Mouse (Mus musculus) spleen, postnatal 36 days (tissue): ENCODE measurements around the gene Spdye4b.
"Not testable (repeated sequence)": the region's sequence is repeated elsewhere in the genome, so short reads cannot be mapped to it uniquely, and the experiment has no call there.

ENCODE experiments used
- DNase-seq, 2 experiments: peaks; one replicate each; pipeline ENCODE4 v3.0.0; 2022; ENCODE audit warnings: low spot score in 2 of 2, mixed read lengths in 1 of 2

Spdye4b gene

DNA sequence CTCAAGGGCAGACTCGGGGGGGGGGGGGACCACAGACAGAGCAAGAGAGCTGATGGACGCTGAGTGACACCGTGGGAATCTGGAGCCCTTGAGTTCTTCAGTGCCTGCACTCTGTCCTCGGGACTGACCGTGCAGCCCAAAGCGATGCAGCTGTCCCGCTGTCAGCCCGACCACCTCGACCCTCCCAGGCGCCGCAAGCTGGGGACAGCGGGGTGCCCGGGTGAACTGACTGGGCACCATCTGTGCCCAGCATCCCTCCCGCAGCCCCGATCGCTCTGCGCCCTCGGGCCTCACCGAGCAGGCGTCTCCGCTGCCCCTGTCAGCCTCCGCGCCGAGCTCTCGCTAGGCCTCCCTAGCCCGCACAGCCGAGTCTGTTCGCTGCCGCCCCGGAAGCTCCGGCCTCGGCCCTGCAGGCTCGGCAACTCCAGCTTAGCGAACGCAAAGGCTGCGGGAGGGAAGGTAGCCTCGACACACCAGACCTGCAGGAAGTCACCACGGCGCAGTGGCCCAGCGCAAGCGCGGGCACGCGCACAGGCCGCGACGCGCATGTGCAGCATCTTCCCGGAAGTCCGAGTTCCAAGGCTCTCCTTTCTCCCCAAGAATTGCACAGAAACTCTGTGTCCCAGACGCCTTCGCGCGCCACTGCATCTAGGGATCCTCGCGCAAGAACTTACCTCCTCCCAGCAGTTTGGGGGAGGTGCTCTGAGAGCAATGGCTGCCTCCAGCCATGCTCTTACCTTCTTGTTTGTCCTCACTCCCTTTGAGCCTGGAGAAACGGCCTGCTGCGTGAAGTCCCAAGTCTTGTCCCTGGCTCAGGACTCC is at the start of gene Spdye4b, which contains the start of gene Rbak:
TSS of gene Spdye4b (plus strand) at position 763 of the 822 bp plus-strand sequence.
TSS of gene Rbak (minus strand) at position 521 of the 822 bp plus-strand sequence.
- peak; percentile 85 to 86 for DNase-seq

DNA sequence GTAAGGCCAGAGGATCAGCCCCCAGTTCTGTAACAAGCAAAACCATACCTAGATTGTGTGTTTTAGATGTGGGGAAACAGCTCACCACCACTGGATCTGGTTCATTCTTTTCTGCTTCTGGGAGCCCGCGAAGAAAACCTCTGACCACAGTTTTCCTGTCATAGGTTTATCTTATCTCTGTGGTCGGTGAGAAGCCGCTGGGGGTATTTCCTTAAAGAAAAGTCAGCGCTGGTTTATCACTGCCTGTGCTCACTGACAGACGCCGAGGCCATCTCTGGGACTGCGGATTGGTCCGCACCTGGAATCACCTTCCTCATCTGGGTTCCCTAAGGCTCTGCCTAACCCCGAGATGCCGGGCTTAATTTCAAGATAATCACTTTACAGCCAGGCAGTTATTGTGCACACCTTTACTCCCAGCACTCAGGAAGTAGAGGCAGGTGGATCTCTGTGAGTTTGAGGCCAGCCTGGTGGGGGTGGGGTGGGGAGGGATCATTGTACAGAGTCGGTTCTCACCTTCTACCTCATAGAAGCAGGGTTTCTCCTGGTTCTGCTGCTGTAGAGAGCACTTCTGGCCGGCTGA is 47.8 kb upstream of the Spdye4b start:
- peak; percentile 15 to 22 for DNase-seq

DNA sequence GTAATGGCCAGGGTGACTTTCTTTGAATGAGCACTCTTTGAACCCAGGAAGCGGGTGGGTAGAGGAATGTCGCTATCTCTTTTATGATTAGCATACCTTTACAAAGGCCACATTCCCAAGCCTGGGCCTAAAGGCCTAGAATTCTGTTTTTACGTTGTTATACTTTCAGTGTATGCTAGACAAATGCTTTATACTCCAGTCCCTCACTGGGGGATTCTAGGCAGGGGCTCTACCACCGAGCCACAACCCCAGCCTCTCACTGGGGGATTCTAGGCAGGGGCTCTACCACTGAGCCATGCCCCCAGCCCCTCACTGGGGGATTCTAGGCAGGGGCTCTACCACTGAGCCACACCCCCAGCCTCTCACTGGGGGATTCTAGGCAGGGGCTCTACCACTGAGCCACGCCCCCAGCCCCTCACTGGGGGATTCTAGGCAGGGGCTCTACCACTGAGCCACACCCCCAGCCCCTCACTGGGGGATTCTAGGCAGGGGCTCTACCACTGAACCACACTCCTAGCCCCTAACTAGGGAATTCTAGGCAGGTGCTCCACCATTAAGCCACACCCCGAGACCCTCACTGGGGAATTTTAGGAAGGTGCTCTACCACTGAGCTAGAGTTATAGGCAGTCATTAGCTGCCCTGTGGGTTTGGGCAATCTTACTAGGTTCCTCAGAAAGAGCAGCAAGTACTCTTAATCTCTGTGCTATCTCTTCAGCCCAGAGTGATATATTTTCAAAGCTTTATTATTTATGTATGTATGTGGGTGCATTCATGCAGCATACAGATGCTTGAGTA is 46.4 kb upstream of the Spdye4b start:
- not testable (repeated sequence) for DNase-seq

DNA sequence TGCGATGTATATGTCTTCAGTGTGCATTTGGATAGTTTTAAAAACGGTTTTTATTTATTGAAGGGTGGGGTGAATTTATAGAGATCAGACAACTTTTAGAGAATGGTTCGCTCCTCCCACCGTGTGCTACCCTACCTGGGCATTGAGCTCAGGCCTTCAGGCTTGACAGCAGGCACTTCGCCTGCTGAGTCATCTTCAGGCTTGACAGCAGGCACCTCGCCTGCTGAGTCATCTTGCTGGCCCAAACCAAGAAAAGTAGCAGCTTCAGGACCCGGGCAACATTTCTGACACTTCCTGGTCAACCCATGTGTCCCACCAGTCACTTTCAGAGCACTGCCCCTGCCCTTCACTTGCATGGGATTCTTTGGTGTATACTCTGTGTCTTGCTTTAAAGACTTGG is 45.8 kb upstream of the Spdye4b start:
- DNase-seq = no peak

DNA sequence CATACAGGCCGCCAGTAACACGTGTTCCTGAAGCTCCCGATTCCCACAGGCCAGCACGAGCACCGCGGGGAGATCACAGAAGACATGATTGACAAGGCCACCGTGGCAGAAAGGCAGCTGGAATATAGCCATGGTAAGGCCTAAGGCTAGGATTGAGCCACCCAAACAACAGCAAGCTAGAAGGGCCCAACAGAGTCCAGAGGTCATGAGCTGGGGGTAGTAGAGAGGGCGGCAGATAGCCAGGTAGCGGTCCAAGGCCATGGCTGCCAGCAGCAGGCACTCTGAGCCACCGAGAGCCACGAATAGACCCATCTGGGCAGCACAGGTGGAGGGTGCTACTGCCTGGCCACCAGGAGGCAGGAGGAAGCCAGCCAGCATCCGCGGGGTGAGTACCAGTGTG is 43.2 kb upstream of the Spdye4b start:
- no peak for DNase-seq

DNA sequence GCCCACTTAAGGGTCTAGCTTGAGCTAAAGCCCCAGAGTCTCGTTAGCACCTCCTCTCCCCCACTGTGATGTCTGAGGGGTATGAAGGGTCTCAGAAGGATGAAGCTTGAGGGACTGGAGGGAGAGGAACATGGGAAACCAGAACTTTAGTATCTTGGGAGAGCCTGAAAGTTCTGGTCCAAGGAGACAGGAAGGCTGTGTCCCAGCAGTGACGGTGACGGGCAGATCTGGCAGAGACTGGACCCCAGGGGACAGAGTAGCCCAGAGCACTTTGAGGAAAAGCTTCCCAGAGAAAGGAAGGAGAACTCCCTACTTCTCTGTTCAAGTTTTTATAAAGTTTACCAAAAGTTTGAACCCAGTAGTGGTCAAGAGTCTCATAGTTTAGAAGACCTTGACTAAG is 33.3 kb upstream of the Spdye4b start, which contains the start of gene Olfr718-ps1:
TSS of gene Olfr718-ps1 (minus strand) at position 101 of the 400 bp plus-strand sequence.
- DNase-seq = no peak

DNA sequence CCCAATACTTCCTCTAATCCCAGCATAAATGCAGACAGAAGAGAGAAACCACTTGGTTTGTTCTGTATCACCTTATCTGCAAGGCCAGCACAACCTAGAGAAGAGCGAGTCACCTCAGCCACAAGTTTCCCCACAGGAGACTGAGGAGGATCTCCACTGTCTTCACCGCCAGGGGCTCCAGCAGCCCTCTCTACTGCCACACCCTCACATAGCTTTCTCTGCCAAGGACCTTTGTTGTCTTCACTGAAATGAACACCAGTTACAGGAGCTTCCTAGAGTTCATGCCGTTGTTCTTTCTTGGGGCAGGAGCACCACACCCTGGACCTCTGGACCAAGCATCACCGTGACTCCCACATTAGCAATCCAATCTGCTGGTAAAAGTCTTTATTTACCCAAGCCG is 32.2 kb upstream of the Spdye4b start:
- DNase-seq = no peak

DNA sequence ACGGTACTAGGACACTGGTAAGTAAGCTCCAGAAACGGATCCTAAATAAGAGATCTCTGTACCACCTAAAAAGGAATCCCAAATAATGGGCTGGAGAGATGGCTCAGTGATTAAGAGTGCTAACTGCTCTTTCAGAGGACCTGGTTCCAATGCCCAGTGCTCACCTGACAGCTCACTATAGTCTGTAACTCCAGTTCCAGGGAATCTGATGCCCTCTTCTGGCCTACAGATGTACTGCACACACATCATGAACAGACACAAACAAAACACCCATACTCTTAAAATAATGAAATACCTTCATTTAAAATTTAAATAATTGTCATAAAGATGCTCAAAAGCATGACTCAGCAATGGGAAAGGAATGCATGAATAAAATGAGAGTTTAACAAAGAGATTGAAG is 31.3 kb upstream of the Spdye4b start:
- DNase-seq = no peak

DNA sequence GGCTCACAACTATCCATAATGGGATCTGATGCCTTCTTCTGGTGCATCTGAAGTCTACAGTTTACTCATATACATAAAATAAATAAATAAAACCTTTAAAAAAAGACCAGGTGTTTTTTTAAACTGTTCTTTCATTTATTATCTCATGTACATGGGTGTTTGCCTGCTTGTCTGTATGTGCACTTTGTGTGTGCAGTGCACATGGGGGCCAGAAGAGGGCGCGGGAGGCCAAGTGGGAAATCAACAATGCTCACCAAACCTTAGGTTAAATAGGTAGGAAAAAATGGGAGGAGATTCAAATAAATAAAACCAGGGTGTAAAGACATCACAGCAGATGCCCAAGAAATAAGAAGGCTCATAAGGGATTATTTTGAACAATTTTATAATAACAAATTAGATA is 30.8 kb upstream of the Spdye4b start:
- DNase-seq = no peak

DNA sequence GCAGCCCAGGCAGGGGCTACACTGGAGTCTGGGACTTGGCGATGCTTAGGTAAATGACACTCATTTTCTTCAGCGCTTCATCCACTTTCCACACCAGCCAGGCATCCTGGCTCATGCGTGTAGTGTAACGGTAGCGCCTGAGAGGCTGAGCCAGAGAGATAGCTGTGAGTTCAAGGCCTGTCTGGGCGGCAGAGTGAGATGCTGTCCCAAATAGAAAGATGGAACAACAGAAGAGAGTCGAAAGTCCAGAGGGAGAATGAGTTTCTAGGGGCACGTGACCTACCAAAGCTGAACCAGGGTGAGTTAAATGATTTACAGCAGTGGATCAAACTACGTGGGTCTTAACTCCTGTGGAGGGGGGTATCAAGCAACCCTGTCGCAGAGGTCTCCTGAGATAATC is 27.1 kb upstream of the Spdye4b start:
- no peak for DNase-seq

DNA sequence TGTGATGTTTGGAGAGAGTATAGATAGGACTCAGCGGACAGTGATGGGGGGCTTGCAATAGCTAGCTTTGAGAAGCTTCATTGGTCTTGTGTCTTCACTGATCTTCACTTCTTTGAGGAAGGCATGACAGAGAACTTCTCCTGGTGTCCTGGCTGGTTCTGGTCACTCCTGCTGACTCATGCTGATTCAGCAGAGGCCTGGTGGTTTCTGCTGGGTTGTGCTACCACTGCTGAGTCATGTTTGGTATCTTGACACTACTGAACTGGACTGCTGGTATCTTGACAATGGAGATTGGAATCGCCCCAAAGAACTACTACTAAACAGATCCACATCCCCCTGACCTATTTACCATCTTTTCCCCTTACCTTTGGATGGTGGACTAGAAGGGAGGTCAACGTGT is 25.3 kb upstream of the Spdye4b start:
- no peak for DNase-seq

DNA sequence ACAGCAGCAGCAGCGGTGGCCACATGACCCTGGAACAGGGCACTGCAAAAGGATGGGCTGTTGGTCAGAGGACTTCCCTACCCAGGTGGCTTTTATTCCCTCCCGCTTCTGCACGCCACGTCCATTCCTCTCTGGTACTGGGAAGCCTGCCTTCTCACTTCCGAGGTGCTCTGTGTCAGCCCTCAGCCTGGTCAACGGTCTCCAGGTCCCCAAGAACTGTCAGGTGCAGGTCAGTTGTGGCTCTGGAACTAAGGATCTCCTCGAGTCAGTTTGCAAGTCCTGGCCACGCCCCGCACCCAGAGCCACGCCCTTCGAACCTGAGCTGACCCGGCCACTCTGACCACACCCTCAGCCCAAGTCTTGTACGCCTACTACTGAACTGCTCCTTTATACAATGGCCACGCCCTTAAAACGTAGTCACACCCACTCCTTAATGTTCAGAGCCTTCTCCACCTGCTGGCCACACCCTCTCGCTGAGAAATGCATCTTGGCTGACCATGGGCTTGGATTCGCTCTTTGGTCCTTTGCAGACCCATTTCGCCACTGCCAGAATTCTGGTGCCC is 15.2 kb upstream of the Spdye4b start:
- peak; percentile 35 to 52 for DNase-seq

DNA sequence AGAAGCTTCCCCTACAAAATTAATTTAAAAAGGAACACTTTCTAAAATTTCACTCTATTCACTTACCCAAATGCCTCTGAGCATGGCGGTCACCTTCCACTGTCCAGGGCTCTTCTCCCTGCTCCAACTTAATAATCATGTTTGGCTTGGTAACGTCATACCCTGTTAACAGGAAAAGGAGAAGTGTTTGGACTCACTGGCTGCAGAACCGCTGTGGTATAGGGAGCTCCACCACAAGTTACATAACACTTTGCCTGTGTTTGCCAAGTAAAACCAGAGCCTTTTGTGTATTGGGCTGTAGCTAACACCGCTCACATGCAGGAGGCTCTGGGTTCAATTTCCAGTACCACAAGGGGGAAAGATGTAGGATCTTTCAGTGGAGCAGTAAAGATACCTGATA is 4.8 kb upstream of the Spdye4b start:
- no peak for DNase-seq

DNA sequence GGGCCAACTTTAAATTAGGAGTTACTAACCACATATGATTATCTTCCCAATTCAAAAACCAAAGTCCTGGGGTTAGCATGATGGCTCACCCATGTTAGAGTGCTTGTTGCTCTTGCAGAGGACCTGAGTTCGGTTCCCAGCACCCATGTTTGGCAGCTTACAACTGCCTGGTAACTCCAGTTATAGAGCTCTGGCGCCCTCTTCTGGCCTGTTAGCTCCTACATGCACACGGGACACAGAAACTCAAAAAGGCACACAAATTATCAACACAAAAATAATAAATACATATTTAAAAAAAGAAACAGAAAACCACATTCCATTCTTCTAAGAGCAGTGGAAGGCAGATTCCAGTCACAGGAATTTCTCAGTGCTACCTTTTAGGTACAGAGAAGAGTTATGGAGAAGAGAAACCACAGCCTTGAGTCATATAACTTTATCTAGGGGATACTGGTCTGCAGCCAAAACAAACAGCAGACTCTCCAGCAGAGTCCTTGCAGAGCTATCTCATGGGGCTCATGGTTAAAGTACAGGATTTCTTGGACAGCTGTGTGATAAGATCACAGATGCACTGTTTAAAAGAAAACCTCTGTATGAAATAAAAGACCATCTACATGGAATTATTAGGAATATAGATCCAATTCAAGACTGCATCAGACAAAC is 3.1 kb upstream of the Spdye4b start:
- DNase-seq = no peak

DNA sequence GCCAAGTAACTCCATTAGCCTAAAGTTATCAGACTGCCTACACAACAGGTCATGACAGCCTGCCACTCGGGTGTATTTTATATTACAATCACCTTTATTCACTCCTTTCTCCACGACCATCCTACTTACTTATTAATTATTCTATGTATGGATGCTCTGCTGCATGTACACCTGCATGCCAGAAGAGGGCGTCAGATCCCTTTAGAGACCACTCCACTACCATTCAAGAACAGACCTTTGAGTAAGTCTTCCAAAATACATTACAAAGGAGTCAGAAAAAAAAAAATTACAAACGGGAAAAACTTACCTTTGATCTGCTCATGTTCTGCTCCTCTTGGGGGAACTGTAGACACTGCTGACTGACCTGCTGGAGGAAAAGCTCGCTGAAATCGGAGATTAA is 1.6 kb upstream of the Spdye4b start:
- no peak for DNase-seq

DNA sequence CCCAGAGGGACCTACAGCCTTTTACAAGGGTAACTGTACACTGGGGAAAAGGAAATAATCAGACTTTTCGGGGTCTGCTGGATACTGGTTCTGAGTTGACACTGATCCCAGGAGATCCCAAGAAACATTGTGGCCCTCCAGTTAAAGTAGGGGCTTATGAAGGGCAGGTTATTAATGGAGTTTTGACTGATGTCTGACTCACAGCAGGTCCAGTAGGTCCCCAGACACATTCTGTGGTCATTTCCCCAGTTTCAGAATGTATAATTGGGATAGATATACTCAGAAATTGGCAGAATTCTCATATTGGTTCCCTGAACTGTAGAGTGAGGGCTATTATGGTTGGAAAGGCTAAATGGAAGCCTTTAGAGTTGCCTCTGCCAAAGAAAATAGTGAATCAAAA is 7.2 kb downstream of the Spdye4b start:
- DNase-seq = not testable (repeated sequence)

DNA sequence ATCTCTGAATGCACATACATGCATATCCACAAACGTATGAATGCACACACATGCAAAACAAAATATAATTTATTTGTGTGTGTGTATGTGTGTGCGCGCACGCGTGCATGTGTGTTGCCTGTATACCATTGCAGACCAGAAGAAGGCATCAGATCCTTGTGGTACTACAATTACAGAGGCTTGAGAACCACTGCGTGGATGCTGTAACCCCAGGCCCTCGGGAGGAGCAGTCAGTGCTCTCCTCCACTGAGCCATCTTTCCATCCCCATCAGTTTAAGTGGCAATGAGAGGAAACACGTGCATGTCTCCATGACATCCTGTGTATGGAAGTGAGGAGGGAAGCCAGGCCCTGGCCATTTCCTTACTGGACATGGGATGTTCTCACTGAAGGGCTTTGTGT is 12.0 kb downstream of the Spdye4b start:
- no peak for DNase-seq

DNA sequence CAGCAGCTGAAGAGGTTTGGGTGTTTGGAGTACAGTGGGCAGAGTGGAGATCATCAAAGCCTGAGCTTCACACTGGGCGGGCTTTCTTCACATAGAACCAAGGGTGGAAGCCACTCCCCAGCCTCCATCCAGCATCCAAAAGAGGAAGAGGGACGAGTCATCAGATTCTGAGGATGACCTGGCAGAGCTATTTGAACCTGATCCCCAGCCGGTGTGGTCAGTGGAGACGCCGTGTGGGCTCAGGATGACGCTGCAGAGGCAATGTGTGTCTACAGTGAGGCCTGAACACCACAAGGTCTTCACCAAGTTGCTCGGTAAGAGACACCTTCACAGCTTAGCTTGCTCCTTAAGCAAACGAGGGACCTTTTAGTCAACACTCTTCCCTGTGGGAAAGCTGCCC is 13.9 kb downstream of the Spdye4b start:
- not testable (repeated sequence) for DNase-seq

DNA sequence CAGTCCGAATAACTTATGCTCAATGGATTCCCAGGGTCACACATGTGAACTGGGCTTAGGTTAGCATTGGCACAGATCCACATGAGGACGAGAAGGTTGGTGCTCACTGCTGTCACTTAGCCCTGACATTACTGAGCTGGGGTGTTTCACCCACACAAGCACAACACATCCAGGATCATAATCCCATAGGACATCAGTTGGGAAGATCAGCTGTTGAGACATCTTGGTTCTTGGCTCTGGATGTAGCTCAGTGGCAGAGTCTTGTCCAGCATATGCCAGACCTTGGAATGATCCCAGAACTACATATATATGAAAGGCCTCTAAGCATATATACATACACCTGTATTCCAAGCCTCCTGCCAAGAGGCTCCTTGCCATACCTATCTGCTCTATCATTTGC is 14.3 kb downstream of the Spdye4b start:
- DNase-seq = no peak

DNA sequence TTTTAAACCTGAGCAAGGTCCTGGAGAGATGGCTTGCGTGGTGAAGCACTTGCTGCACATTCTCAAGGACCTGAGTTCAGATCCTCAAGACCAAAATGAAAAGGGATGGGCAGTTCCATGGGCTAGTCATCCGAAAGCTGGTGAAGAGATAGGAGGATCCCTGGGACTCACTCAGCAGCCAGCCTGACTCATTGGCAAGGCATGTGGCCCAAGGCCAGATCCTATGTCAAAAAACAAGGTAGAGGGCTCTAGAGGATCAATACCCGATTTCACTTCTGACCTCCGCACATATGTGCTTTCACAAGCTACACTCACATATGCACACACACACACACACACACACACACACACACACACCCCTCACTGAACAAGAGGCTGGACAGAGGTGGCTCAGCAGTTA is 15.7 kb downstream of the Spdye4b start:
- no peak for DNase-seq

DNA sequence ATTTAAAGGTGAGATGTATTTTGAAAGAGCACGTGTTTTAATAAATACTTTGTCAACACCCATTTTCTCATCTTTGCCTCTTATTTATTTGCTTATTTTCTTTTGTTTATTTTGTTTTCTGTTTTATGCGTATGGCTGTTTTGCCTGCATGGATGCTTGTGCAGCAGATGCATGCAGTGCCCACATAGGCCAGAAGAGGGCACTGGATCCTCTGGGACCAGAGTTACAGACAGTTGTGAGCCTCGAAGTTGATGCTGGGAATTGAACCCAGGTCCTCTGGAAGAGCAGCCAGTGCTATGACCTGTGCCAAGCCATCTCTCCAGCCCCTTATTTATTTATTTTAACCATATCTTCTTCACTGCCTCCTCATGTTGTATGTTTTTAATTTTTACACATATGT is 24.2 kb downstream of the Spdye4b start:
- no peak for DNase-seq

DNA sequence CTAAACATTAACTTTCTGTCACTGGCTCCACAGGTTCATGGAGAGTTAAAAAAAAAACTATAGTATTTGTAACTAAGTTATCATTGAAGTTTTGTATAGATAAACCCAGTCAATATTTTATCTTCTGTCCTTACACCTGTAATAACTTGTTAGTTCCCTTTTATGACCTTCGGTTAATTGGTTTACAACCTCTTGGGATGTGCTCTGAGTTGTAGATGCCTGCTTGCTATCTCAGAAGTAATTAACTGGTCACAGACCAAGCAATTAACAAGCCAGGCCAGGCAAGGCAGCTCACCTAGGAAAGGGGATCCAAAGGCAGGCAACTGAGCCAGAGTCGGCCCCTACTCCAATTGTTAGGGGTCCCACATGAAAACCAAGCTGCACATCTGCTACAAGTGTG is 33.0 kb downstream of the Spdye4b start:
- no peak for DNase-seq
